Mouse (Mus musculus): ENCODE measurements at regions not wholly inside any gene's neighbourhood (a gene's known extent, or its start where the extent isn't known, plus 50 kb on each side); places are given as distances from the start of the nearest gene placed in this dataset.

DNA sequence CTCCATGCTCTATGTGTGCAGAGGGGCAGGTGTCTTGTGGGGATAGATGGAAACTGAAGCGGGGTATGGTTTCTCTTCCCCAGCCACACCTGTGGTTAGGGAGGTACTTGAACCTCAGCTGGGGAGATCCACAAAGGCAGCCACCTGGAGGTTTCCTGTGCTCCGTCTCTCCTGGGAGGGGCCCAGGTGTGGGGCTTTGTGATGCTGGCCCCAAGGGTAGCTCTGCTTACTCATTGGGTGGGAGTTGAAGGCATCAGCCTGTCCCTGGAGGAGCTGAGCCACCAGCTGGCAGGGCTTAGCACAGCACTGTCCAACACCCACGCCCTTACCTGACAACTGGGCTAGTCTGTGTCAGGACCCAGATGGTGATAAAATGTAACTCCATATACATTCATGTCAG lies 81.4 kb downstream of the Lhx2 start:
- DNase-seq, result no peak

DNA sequence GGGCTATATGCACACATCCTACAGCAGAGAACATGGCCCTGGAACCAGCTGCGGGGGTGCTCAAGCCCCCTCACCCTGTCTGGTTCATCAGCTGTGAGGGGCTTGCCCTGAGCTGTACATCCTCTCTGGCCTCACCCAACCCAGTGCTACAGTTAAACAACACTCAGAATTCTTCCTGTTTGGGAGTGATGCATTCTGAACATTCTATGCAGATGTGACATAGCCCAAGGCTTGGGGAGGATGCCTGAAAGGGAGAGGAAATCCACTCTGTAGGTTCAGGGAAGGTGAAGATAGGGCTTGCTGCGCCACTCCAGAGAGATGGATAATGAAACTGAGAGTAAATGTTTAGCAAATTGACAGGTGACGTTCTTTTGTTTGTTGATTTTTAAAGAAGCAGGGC lies 83.3 kb downstream of the Lhx2 start:
- DNase-seq, result no peak

DNA sequence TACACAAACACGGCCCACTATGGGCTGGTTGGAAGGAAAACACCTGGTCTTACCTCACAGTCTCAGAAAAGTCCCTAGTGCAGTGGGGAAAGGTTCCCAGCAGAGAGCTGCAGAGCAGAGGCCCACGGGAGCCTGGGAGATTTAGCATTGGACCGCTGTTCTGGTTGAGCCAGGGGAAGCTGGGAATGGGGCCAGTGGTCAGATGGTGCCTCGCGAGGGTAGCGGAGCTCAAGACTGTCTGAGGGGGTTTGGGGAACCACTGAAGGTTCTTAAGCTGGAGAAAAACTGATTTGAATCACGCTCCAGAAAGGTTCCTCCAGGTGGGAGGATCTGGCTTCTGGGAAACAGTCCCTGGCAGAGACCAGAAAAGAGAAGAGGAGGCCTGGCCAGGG lies 84.8 kb downstream of the Lhx2 start:
- no peak for DNase-seq

DNA sequence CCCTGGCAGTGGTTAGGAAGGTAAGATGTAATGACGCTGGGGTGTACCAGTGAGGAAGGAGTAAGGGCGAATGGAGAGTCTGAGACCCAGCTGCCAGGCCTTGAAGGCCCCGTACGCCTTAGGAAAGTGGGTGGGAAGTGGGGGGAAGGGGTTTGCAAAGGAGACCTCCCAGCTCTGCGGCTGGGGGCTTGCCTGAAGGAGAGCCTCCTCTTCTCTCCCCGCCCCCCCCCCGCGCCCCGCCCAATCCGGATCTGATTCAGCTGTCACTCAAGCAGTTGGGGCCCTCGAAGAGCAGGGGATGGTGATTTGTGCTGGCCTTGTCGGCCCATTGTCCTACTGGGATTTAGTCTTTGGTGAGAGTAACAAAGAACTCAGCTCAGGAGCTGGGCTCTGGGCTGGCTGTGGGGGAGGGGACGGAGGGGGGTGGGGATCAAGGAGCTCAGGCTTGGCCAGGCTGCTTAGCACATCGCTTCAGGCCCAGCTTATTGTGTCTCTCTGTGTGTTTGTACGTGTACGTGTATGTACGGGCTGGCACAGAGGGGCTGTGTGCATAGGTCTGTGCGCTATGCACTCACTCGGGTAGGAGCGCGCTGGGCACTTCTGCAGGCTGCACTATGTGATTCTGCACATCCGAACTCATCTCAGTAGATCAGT lies 85.3 kb downstream of the Lhx2 start:
- no peak for DNase-seq

- no peak for DNase-seq
Measured at GRCm38 (mm10) chr2:38424976-38425375, 85.9 kb downstream of the Lhx2 start.

DNA sequence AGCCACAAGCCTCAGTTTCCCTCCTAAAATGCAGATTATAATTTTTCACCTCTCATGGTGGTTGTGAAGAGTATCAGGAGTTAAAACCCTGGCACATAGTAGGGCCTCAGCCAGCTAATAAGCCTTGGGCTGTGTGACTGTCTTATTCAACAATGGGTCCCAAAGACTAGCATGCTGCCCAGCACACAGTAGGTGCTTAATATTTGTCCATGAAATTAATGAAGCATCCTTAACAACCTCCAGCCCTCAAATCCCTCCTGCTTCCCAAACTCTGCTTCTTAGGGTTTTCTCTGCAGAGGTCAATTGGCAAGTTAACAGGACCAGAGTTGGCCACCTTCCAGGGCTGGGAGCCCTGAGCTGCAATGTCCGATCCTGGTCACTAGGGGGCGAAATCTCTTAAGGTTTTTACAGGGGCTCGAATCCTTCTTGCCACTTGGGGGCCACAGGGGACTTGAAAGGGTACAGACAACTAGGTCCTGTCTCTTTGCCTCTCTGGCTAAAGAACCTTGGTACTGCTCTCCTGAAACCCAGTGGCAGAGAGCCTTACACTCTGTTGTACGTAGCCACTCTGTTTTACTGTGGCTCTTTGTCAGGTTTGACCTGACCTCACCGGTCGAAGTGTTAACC lies 81.6 kb upstream of the Nek6 start:
- peak; percentile 19 to 26 for DNase-seq

- DNase-seq, result no peak
Measured at GRCm38 (mm10) chr2:38431546-38431945, 79.9 kb upstream of the Nek6 start.

DNA sequence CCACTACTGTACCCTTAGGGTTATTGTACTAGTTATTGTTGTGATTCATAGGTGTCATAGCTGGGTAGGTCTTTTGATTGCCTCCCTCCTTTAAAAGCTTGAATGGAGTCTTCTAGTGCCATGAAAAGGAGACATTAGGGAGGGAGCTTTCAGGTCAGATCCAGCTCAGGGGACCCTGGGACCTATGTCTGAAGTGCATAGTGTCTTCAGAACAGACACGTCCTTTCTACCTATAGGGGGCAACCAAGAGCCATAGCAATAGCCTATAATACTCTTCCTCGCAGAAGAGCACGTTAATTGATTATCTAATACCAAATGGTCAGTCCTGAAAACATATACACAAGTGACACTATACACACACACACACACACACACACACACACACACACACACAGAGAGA lies 77.7 kb upstream of the Nek6 start:
- no peak for DNase-seq

- DNase-seq, result no peak
Measured at GRCm38 (mm10) chr2:38436701-38437100, 74.7 kb upstream of the Nek6 start.

GRCm38 (mm10) chr2:38439191-38439590 lies 72.3 kb upstream of the Nek6 start:
- no peak for DNase-seq

- DNase-seq, result no peak
Measured at GRCm38 (mm10) chr2:38439973-38440372, 71.5 kb upstream of the Nek6 start.

DNA sequence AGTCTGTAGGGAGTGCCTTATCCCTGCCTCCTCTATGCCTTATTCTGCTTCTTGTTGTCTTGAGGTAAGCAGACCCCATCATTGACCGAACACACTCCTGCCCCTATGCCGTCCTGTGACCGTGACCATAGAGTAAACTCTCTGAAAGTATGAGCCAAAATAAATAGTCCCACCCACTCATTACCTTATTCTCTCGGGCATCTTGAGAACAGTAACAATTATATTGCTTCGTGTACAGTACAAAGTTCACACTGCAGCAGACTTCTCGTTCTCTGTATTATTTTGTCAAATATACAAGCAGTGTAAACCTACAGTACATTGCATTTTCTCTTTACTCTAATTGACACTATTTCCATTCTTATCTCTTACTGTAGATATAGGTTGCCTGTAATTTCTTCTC lies 62.4 kb upstream of the Nek6 start:
- DNase-seq, result no peak

GRCm38 (mm10) chr2:38456571-38456970 lies 54.9 kb upstream of the Nek6 start:
- no peak for DNase-seq

DNA sequence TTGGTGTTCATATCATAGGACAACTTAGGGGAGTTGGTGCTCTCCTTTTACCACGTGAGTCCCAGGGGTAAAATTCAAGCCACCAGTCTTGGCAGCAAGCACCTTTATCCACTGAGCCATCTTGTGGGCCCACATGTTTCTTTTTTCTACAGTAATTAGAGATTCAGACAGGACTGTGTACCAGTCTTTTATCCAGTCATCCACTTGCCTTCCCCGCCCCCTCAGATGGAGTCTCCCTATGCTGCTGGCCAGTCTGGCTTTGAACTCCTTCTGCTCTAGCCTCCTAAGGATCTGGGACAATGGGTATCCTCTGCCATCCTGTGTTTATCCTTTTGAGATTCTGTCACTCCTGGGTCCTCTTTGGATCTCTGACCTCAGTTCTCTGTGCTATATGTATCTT lies 51.1 kb upstream of the Nek6 start:
- no peak for DNase-seq

DNA sequence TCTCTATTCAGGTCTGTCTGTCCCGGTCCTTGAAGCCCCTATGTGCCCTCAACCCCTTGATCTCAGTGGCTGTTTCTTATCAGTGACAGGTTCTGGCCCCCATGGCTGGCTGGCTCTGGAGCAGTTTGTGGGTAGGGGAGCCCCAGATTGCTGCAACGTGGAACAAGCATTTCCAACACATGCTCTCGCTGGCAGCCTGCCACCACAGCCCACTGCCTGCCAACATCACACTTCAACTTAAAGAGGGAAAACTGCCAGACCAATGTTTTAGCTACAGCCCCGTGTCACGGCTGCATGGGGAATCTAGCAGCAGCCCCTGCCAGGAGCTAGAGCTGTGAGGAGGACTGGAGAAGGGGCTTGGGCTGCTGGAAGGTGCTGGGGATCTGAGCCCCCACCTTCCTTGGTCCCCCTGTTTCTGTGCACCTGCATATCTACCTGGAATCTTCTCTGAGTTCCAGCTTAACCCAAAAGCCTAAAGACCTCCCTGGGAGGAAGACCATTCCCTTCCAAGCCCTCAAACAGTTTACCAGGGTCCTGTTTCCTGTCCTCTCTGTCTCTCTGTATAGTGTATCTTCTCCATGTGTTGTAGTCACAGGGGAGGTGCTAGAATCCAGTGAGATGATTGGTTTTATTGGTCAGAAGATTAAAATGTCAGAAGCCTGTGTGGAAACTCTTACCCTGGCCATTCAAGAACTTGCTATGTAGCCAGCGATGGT lies 50.5 kb upstream of the Nek6 start:
- DNase-seq, result no peak

Measured in thymus, adult 18-20 months (tissue).